Mouse (Mus musculus): ENCODE measurements around the gene Aco2.

Aco2 gene

GRCm38 (mm10) chr15:81846755-81847154 lies 25.4 kb upstream of the Aco2 start:
- DNase-seq (ENCODE audit: low spot score): no peak

- DNase-seq (ENCODE audit: low spot score): no peak
These were observed 24.9 kb upstream of the Aco2 start for GRCm38 (mm10) chr15:81847161-81847560.

DNA sequence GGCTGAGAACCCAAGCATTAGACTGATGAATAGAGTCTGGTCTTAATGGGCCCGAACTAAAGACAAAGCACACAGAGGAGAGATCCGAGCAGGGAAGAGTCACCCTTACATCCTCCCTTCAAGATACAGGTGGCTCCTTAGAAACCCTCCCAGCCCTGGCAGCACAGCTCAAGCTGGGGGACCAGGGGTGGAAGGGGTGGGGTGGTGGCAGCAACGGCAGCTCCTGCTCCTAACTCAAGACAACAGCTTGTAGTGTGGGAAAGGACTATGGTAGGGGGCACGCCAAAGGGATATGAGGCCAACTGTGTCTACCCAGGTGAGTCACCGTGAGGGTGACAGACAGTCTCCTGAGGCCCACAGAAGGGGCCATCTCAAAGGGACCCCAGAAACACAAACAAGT lies 24.2 kb upstream of the Aco2 start:
- DNase-seq (ENCODE audit: low spot score): no peak

- DNase-seq (ENCODE audit: low spot score): peak; percentile 55
These were observed 23.8 kb upstream of the Aco2 start for GRCm38 (mm10) chr15:81848301-81848700.

DNA sequence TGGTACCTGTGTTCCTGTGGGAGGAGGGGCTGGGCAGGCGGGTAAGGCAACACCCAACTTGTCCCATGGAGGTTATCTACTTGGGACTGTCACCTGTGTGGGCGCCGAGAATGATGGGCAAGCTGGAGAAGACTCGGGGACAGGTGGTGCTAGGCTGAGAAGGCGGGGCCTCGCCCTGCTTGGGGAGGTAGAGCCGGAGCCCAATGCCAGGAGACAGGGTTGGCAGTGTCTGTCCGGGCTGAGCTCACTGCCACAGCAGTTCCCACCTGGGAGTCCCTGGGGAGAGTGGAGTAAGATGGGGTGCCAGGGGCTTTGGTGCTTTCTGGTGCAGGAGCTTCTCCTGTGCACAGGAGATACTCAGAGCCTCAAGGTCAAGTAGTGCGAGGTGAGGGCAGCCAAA lies 23.0 kb upstream of the Aco2 start:
- no peak for DNase-seq (ENCODE audit: low spot score)

- no peak for DNase-seq (ENCODE audit: low spot score)
These were observed 21.4 kb upstream of the Aco2 start for GRCm38 (mm10) chr15:81850718-81851117.

DNA sequence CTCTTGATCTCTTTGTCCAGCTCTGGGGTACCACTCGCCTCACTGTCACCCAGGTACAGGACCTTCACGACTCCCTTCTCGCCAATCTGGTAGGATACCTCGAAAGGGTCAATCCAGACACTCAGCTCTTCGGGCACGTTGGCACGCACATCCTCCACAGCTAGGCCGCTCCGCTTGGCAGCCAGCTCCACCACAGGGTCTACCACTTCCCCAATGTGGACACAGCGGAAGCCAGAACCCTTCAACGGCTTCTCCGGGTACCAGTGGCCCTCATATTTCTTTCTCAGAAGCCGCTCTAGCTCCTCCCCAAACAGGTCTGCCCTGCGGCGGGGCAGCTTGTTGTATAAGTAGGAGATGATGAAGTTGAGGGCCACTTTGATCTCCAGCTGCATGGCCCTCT lies 20.7 kb upstream of the Aco2 start:
- DNase-seq (ENCODE audit: low spot score): no peak

DNA sequence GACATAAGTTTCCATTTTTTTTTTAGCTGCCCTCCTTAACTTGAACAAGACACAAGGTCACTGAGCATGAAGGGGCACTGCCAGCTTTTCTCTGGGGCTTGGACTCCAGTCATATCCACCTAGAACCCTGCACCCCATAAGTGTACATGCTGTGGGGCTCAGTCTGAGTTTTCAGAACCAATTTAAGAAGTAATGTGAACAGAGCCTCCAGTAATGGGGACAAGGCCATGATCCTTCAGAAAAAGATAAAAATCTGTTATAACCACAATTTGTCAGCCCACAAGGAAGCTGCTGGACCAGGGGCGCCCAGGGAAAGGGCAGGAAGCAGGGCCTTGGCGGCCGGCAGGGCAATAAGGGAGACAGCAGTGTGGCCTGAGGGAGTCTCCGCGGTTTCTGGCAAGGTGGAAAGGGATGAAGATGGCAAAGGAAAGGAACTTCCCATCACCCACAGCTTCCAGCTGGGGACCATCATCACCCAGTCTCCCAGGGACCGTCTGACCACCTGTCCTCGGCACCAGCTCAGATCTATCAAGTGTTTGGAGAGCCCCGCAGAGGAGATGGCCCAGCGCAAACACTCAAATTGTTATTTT lies 19.6 kb upstream of the Aco2 start:
- no peak for DNase-seq (ENCODE audit: low spot score)

DNA sequence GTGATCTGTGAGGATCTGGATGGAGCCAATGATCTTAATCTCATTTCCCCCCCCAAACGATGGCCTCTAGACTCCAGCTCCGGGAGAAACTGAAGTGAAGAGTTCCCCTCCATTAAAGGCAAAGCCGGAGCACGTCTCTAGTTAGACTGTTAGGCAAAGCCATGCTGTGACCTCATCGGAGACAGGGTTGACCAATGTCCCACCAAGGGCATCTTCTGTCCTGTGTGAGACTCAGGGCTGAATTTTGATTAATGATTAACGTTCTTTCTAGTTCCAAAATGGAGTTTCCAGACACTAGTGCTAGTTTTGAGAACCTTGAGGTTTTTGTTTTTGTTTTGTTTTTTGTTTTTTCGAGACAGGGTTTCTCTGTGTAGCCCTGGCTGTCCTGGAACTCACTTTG lies 19.0 kb upstream of the Aco2 start:
- no peak for DNase-seq (ENCODE audit: low spot score)

DNA sequence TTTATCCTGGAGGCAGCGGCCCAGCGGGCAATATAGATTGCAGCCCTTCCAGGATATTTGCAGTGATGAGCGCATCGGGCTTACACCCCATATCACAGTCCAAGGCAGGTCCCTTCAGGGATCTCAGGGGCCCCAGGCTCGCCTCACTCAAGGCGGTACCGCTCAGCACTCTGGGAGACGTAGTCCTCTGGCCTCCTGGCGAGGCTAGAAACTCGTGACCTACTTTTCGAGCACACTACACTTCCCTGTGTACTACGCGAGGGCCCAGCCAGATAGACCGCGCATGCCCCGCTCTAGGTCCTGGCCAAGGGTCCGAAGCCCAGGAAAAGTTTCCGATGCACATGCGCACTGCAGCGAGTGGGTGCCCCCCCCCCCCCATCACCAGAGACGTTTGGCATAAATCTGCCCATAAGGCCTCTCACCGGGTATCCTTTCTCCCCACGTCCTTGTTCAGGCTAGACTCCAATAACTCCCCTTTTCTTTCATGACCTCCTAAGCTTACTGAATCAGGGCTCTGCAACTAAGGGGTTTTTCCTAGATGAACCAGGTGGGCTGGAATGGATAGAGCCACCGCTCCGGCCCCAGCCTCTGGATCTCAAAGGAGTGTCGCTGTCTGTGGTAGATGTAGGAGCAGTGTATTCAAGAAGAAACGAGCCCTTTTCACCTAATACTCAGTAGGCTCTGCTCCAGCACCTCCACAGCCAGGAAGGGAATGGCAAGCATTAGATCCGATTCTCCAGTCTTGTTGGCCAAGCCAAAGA lies 15.9 kb upstream of the Aco2 start:
- peak; percentile 65 for DNase-seq (ENCODE audit: low spot score)

GRCm38 (mm10) chr15:81856938-81857723 lies 15.0 kb upstream of the Aco2 start:
- peak; percentile 18 for DNase-seq (ENCODE audit: low spot score)

DNA sequence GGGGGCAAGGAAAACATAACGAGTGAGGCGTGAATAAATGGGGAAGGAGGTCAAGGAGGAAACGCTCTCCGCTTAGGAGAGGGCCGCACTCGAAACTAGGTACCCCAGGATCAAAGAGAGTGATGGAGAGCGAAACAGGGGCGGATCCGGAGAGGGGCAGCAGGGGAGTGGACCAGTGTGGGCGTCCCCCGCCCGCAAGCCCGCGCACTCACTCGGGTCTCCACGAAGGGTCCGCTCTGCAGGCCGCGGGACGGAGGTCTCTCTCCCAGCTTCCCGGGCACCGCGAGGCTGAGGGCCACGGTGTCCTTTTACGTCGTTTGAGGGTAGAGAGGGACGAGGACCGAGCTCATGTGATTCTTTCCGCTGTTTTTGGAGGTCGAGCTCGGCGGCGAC lies 14.4 kb upstream of the Aco2 start:
- no peak for DNase-seq (ENCODE audit: low spot score)

GRCm38 (mm10) chr15:81858138-81858516 lies 14.0 kb upstream of the Aco2 start:
- peak; percentile 86 for DNase-seq (ENCODE audit: low spot score)

- peak; percentile 60 for DNase-seq (ENCODE audit: low spot score)
These were observed 13.4 kb upstream of the Aco2 start, which contains the start of gene Tob2 for GRCm38 (mm10) chr15:81858517-81859329. Gene Tob2, minus strand, starts transcription at chr15:81858796.

GRCm38 (mm10) chr15:81859330-81860255 lies 12.5 kb upstream of the Aco2 start:
- DNase-seq (ENCODE audit: low spot score): peak; percentile 67

GRCm38 (mm10) chr15:81860471-81861135 lies 11.5 kb upstream of the Aco2 start:
- DNase-seq (ENCODE audit: low spot score): no peak

DNA sequence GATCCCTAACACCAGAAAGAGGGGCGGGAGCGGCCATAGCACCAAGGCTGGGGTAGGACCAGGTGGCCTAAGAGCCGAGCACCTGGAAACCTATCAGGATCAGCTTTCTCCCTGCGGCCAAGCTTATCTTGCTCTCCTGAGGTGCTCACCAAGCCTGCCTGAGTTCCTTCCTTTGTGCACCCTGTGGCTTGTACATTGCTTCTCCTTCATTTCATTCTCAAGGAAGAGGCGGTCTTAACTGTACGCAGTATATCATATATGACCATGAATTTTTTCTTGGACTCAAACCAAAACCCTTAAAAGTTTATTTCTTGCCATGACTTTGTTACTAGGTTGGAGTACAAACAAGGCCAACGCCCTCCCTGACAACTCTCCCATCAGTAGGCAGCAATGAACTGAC lies 7.9 kb upstream of the Aco2 start:
- DNase-seq (ENCODE audit: low spot score): no peak

- DNase-seq (ENCODE audit: low spot score): no peak
These were observed 2.1 kb upstream of the Aco2 start for GRCm38 (mm10) chr15:81869985-81870384.

GRCm38 (mm10) chr15:81871604-81872261 lies 376 bp upstream of the Aco2 start, which contains the start of gene Phf5a:
Gene Phf5a, minus strand, starts transcription at chr15:81871911.
- peak; percentile 75 for DNase-seq (ENCODE audit: low spot score)
